Mouse (Mus musculus) CH12.LX (cell line): ENCODE measurements around the gene Amotl2.

Source experiments
- CTCF ChIP-seq, 2 experiments: IDR thresholded peaks in 1 of 2; conservative IDR thresholded peaks in 1 of 2; 2 replicates each; pipeline ENCODE4 v1.5.1; 2011 to 2012; ENCODE audit warnings: low read depth in 2 of 2, low read length in 2 of 2, improper control_type of control experiment in 1 of 2, inconsistent platforms in 1 of 2, mild to moderate bottlenecking in 1 of 2, moderate library complexity in 1 of 2
- ELF1 ChIP-seq: IDR thresholded peaks from 2 replicates; pipeline ENCODE4 v1.6.1; 2014; ENCODE audit warnings: low read depth, mild to moderate bottlenecking, inconsistent platforms, low read length, improper control_type of control experiment
- HCFC1 ChIP-seq: IDR thresholded peaks from 2 replicates; pipeline ENCODE4 v1.6.1; 2012; ENCODE audit warnings: low read depth, mild to moderate bottlenecking, inconsistent platforms, low read length, improper control_type of control experiment
- MAFK ChIP-seq: IDR thresholded peaks from 2 replicates; pipeline ENCODE4 v1.6.1; 2011; ENCODE audit warnings: low read length, improper control_type of control experiment; ENCODE audit not compliant: insufficient replicate concordance
- POLR2A ChIP-seq: IDR thresholded peaks from 2 replicates; pipeline ENCODE4 v1.6.1; 2011; ENCODE audit warnings: low read depth, mild to moderate bottlenecking, improper control_type of control experiment, low read length
- POLR2AphosphoS2 ChIP-seq: IDR thresholded peaks from 2 replicates; pipeline ENCODE4 v1.6.1; 2011; ENCODE audit warnings: low read depth, low read length, improper control_type of control experiment
- USF2 ChIP-seq: conservative IDR thresholded peaks from 2 replicates; pipeline ENCODE4 v1.6.1; 2011; ENCODE audit warnings: low read depth, low read length, improper control_type of control experiment
- ZMIZ1 ChIP-seq: IDR thresholded peaks from 2 replicates; pipeline ENCODE4 v1.6.1; 2012; ENCODE audit warnings: low read depth, mild to moderate bottlenecking, inconsistent platforms, low read length, improper control_type of control experiment

- TF ChIP-seq ELF1 (no peak), USF2 (no peak), ZMIZ1 (no peak), MAFK (no peak), CTCF (conservative IDR thresholded peaks at IDR 0.05 in 1 of 2, IDR thresholded peaks at IDR 0.05 in 1 of 2; ENCODE audit: low read depth in 2 of 2, low read length in 2 of 2) (no peak), POLR2AphosphoS2 (no peak), POLR2A (no peak), HCFC1 (no peak)
These were observed 6.3 kb downstream of the Amotl2 start for GRCm38 (mm10) chr9:102722750-102723149.
